Mouse (Mus musculus) brown adipose tissue, adult 24 weeks (tissue): ENCODE measurements around the gene St3gal6. TPM values are rescaled to one million over a fixed set of nuclear protein-coding genes. Genes with fewer than 3 reads are reported as not detected.

Experiments used
- H3K27ac ChIP-seq: fragments of 200-500 bp; replicated peaks from 2 replicates; pipeline ENCODE4 v1.5.1; 2012; ENCODE audit warnings: low read depth, mild to moderate bottlenecking, low read length
- H3K4me1 ChIP-seq: fragments of 200-500 bp; 2 replicates; pipeline ENCODE4 v1.6.1; 2012; ENCODE audit warnings: low read length, mixed read lengths; ENCODE audit not compliant: control insufficient read depth, insufficient read depth, insufficient read length
- H3K4me3 ChIP-seq: fragments of 200-500 bp; 2 replicates; pipeline ENCODE4 v1.5.1; 2012; ENCODE audit warnings: low read depth, mild to moderate bottlenecking, low read length, moderate library complexity; ENCODE audit not compliant: insufficient read depth
- polyA plus RNA-seq: library from polyadenylated mRNA; stranded (reverse); fragments of >200 nt; gene quantifications from 2 replicates; pipeline ENCODE4 v1.2.4, GENCODE M21; 2012; ENCODE audit not compliant: missing spikeins, insufficient read depth, insufficient read length

The St3gal6 gene
- polyA plus RNA-seq, 1 experiment, result 39.7 TPM

DNA sequence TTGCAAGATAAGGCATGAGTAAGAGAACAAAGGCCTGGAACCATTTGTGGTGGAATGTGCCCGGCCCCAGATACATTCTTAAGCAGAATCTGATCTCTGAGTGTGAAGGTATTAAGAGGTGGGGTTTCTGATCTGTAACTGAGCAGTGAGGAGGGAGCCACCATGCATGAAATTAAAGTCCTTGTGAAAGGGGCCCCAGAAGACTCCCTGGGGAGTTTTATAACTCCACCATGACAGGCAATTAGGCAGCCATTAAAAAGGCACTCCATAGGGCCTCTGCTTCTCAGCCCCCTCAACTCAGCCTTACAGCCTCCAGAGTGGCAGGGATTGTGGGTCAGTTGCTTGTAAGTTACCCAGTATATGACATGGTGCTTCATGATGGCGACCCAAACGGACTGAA is 8.5 kb upstream of the St3gal6 start:
- H3K27ac ChIP-seq, result no peak overlapping the region
- H3K4me3 ChIP-seq, result no peak overlapping the region
- peaks cover 3% of the 10 kb centered on the region for H3K4me1 ChIP-seq

DNA sequence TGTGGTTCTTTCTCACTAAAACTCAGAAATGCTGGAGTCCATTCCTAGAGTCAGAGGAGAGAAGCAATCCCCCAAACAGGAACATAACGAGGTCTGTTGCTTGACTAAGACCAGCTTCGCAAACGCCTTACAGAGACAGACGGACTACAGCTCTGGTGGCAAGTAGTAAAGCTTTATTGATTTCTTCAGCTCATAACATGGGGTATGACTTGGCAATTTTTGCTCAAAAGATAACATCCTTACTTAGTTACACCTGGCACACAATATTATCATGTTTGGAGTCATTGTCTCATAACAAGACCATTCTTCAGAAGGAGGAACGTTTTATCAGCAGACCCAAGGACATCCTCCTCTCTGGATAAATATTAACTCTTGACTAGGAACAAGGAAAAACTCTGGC is 3.8 kb upstream of the St3gal6 start:
- Histone ChIP-seq H3K4me1 (no peaks in the 10 kb centered on the region), H3K27ac (no peak overlapping the region), H3K4me3 (no peak overlapping the region)

DNA sequence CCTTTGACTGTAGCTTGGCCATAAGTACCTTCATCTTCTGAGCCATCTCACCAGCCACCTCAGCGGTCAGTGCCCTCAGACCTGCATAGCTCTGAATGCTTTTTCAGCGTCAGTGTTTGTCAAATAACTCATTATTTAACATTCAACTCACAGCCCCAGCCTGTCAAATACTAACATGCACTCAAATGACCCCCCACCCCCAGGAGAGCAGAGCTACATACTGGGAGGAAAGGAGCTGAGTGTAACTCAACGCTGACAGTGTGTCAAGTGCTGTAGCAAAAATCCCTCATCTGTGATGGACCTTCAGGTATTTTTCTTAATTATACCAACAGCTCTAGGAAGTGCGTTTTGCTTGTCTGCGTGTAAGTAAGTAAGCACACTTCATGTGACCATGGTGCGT is 2.7 kb upstream of the St3gal6 start:
- Histone ChIP-seq H3K4me1 (peaks cover 5% of the 10 kb centered on the region; the same call in 1 of the 2 replicates), H3K4me3 (no peak overlapping the region), H3K27ac (no peak overlapping the region)

DNA sequence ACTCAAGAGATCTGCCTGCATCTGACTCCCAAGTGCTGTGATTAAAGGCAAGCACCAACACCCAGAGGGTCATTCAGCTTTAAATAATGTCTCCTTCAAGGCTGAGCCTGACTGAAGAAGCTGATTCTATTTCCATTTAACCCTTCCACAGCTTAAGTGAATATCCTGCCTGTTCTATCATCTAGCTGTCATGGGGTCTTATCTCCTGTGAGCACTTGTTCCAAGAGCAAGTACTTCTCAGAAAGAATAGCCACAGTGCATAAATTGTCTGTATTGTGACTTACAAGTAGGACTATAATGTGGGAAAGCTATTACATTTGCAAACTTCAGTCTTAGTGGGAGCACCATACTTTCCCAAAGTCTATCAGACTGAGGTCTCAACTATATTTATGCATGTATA is 1.8 kb upstream of the St3gal6 start:
- Histone ChIP-seq H3K4me3 (no peak overlapping the region), H3K27ac (no peak overlapping the region), H3K4me1 (peaks cover 5% of the 10 kb centered on the region; the same call in 1 of the 2 replicates)

DNA sequence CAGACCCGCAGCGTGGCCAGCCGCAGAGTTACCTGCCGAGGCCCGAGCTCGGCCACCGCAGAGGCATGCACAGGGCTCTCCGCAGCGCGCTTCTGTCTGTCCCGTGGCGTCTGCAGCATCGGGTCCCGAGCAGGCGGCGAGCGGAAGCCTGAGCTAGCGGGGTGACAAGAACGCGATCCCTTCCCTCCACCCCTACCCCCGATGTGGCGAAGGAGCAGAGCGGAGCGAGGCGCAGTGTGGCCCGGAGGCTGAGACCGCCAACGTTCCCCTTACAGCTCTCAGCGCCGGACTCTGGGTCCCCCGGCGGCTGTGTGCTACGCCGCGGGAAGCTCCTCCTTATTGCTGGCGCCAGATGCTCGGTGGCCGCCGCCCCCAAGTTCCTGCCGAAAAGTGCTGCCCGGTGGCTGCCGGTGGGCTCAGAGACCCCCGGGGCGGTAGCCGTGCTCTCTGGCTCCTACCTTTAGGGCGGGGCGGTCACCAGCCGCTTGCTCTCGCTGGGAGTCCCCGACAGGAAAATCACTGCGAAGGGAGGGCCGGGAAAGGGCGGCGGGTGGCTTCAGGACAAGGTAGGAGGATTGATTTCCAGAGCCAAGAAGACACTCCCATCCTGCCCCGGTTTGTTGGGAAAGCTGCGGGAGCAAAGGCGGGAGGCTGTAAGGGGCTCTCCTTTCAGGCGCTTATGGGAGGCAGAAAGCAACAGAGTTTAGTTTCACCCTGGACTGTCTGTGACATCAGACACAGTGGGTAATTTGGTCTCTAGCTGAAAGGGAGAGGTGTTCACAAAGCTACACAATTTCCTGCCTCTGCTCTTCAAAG is 791 bp downstream of the St3gal6 start:
- peaks cover 16% of the 10 kb centered on the region; the same call in 1 of the 2 replicates for H3K4me1 ChIP-seq
- peak overlapping the region; percentile 70 for H3K4me3 ChIP-seq
- peak overlapping the region; percentile 93 for H3K27ac ChIP-seq

DNA sequence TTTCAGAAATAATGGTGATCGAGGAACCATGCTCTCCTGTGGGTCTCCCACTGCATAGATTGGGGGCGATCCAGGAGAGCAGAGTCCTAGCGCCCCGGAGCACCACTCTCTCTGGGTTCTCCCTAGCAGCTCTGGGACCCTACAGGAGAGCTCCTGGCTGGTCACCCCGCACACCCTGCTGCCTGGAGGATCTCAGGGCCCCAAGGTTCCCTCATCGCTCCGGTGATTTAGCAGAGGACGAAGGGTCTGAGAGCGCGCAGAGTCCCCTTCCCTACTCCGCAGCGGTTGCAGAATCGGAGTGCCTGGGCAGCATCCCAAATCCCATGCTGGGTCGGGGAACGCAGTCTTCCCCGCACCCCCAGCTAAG is 1.4 kb downstream of the St3gal6 start:
- Histone ChIP-seq H3K4me3 (peak overlapping the region; percentile 70), H3K27ac (peak overlapping the region; percentile 93), H3K4me1 (peaks cover 16% of the 10 kb centered on the region; the same call in 1 of the 2 replicates)

DNA sequence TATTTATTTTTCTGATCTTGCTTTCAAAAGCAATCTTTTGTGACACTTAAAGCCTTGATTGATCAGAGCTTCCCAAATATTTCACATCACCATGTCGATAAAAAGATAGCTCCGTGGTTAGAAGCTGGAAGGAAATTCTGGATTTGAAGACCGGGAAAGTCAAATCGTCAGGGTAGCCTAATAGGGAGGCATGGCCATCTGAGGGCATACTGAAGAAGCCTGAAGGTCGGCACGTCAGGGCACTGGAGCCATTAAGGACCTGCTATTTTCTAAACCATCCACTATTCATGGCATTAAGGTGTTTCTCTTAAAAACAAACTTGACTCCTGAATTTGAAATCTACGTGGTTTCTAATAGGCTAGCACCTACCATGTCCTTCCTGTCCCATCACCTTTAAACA is 2.1 kb downstream of the St3gal6 start:
- Histone ChIP-seq H3K4me3 (peak overlapping the region; percentile 70), H3K4me1 (peaks cover 16% of the 10 kb centered on the region; the same call in 1 of the 2 replicates), H3K27ac (peak overlapping the region; percentile 93; the same call in 1 of the 2 replicates)

DNA sequence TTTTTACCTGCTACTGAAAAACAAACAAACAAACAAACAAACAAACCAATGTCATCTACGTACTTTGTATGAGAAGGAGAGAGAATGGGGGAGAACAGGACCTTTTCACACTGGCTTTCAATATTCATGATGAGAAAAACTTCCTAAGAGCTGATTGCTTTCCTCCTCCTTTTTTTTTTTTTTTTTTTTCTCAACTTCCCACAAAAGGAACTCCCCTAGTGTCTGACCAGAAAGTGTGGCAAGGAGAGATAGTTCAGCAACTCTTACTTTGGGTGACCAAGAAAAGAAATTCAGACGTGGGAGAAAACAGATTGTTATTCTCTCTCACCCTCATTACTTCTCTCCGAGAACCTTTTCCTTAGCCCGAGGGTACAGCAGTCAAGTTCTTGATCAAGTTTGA is 2.9 kb downstream of the St3gal6 start:
- Histone ChIP-seq H3K4me3 (peak overlapping the region; percentile 12; the same call in 1 of the 2 replicates), H3K27ac (no peak overlapping the region; the same call in 1 of the 2 replicates), H3K4me1 (peaks cover 16% of the 10 kb centered on the region; the same call in 1 of the 2 replicates)

DNA sequence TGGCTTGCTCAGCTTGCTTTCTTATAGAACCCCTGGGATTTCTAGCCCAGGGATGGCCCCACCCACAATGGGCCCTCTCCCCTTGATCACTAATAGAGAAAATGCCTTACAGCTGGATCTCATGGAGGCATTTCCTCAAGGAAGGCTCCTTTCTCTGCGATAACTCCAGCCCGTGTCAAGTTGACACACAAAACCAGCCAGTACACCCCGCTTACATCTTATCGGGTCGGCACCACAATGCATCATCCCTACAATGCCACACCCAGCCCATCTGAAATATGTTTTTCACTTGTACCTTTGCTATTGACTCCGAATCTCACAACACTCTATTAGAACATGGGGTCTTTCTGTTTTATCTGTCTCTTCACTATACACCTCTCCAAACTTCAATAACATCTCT is 3.6 kb downstream of the St3gal6 start:
- H3K4me1 ChIP-seq, result peaks cover 16% of the 10 kb centered on the region; the same call in 1 of the 2 replicates
- no peak overlapping the region for H3K4me3 ChIP-seq
- no peak overlapping the region for H3K27ac ChIP-seq

DNA sequence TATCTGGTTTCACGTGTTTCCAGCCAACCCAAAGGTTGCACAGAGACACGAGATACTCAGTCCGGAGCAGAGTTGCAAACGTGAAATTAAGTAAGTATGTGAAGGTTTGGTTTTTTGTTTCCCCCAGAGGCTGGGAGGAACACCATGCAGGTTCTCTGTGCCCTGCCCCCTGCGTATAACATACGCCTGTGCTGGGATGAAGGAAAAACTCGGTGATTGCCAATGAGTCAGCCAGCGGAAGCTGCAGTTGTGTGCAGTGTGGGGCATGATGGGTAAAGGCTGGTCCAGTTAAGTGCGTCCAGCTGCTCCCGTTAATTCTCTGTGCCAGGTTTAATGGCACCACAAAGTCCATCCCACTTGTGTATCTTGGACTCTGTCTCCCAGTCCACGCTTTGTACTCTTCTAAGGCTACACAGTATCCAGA is 4.4 kb downstream of the St3gal6 start:
- H3K27ac ChIP-seq, result peak overlapping the region; percentile 53
- H3K4me3 ChIP-seq, result peak overlapping the region; percentile 44
- H3K4me1 ChIP-seq, result peaks cover 16% of the 10 kb centered on the region; the same call in 1 of the 2 replicates

DNA sequence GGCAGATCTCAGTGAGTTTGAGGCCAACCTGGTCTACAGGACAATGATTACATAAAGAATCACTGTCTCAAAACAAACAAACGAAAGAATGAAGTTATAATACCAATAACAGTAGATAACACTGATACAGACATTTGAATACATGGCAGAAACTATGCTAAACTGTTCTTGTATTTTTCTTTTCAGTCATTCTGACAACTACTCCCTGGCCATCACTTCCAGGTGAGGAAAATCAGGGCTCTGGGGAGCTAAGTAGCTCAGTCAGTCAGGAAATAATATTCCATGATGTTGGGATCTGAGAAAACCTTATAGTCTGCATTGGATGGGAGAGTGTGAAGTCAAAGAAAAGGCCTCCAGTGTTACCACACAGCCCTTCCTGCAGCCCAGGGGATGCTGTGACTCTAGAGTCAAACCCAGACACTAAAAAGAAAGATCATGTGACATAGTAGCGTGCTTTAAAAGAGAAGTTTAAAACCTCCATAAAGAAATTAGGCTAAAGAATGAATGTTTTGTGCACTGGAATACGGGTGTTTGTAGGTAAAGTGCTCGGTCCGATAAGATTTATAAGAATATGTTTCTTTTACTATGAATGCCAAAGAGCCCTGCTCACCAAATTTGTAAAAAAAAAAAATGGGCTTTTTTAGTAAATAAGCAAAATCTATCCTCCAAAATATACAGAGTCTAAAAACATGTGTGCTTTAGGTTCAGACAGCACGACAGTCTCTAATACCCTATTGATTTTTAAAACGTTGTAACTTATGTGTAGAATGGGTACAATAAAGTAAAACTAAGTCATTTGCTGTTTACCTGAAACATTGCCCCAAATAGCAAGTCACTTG is 6.9 kb downstream of the St3gal6 start:
- Histone ChIP-seq H3K4me1 (peaks cover 25% of the 10 kb centered on the region), H3K4me3 (no peak overlapping the region), H3K27ac (no peak overlapping the region)

DNA sequence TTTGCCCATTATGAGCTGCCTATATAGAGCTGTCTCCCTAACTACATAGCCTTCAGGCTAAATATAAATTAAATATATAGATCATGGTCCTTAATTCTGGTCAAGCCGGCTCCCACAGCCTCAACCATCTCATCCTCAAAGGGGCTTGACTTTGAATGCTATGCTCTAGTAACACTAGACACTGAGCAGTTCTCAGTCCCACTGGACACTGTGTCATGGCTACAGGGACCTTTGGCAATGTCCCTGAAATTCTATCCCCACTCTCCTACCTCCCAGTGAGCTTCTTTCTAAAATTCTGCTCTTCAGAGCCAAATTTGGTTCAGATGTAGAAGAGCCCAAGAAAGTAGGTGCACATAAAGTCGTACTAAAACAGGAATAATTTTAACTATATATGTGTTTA is 7.9 kb downstream of the St3gal6 start:
- Histone ChIP-seq H3K27ac (no peak overlapping the region), H3K4me1 (peaks cover 24% of the 10 kb centered on the region), H3K4me3 (no peak overlapping the region)

DNA sequence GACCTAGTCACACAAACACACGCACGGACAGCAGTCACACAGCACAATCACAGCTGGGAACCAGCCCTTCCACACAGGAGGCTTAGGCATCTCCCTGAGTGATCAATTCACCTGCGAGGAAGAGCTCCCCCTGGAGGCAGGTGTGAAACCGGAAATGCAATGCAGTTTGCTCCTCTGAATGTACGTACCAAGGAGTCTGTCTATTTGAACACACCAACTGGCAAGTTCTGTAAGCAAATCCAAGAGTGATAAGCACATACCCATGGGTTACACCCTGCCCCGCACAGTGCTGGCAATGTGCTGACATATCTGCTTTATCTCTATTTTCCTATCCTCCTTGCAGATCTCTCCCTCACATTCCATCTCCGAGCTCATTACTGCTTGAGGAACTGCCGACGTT is 9.5 kb downstream of the St3gal6 start:
- Histone ChIP-seq H3K4me3 (no peak overlapping the region), H3K27ac (no peak overlapping the region), H3K4me1 (peaks cover 28% of the 10 kb centered on the region)

DNA sequence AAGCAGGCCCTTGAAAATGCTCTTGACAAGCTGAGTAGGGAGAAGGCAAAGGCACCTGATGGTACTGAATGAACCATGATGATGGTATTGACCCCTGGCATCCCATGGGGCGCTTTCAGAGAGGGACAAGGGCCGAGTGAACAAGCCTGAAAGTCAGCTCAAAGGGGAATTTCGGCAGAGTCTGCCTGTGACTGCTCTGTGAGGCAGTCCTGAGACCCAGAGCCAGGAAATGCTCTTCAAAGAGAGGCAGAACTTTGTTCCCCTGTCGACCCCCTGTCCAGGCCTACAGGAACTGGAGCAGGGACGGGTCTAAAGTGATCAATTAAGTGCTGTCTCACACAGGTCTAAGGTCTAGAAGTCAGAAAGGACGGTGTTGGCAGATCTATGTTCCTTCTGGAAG is 10.3 kb downstream of the St3gal6 start:
- Histone ChIP-seq H3K4me1 (peaks cover 27% of the 10 kb centered on the region), H3K4me3 (peak overlapping the region; percentile 32; the same call in 1 of the 2 replicates), H3K27ac (peak overlapping the region; percentile 86)

DNA sequence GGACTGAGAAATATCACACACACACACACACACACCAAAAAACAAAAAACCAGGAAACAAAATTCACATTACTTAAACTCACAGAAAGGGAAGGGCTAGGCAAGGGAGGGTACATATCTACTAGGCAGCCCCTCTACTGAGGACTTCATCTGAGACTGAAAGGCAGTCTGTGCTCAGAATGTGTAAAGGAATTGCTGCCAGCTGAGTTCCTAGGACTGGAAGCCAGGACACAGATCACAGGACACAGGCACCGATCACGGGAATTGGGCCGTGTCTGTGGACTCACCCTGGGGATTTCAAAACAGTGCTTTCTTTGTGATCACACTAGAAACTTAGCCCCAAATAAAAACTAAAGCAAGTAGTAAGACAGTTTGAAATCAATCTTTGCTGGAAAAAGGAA is 11.2 kb downstream of the St3gal6 start:
- Histone ChIP-seq H3K4me3 (no peak overlapping the region), H3K4me1 (peaks cover 26% of the 10 kb centered on the region), H3K27ac (peak overlapping the region; percentile 28)
